Comparison of ENCODE assay signal across 17 mouse cellular contexts in the genomic region with DNA sequence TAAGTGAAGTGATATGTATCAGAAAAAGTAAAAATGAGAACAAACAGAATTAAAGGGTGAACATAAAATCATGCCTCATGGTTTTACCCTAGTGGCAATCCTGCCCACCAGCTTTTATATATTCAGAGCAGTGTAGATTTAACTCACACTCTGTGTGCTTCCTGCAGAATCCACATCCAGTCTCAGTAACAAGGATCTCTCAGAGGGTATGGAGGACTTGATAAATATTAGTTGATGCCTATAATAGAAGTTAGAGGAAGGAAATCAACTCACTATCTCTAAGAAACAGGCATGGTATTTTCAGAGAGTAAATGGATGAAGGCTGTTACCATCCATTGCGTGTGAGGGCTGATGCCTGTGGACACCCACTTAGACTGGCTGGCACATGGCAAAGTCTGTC.
"Had no signal": no experiment of that assay in that cellular context is flagged by ENCODE, and none has a peak within 500 bp of the region (broad histone marks: within the 10 kb centered on the region; RNA-seq: fewer than 3 reads in every experiment).

No protein-coding gene starts in this region.

- H3K4me3 ChIP-seq: kidney, embryonic 15.5 days; left cerebral cortex, adult 2 months; limb, embryonic 10.5 days; liver, embryonic 12.5 days; lung, embryonic 15.5 days; midbrain, embryonic 10.5 days; neural tube, embryonic 13.5 days had no signal

- DNase-seq: kidney, adult 2 months; kidney, postnatal 14 days; lung, postnatal 14 days; retina, postnatal 1 day; right cerebral cortex, postnatal 4 days; spleen, adult 18-20 months; thymus, adult 18-20 months; thymus, postnatal 14 days had no signal

- H3K4me2 ChIP-seq: kidney, embryonic 15.5 days; liver, embryonic 12.5 days; lung, embryonic 15.5 days; neural tube, embryonic 13.5 days had no signal

- H3K36me3 ChIP-seq: kidney, embryonic 15.5 days; limb, embryonic 10.5 days; liver, embryonic 12.5 days; lung, embryonic 15.5 days; midbrain, embryonic 10.5 days; neural tube, embryonic 13.5 days had no signal

- H3K9ac ChIP-seq: kidney, embryonic 15.5 days; liver, embryonic 12.5 days; lung, embryonic 15.5 days; neural tube, embryonic 13.5 days had no signal

- ATAC-seq: intestine, embryonic 16.5 days; liver, embryonic 12.5 days had no signal

- H3K27ac ChIP-seq: kidney, embryonic 15.5 days; left cerebral cortex, adult 2 months; limb, embryonic 10.5 days; liver, embryonic 12.5 days; lung, embryonic 15.5 days; macrophage had no signal

- H3K4me1 ChIP-seq: kidney, embryonic 15.5 days; limb, embryonic 10.5 days; liver, embryonic 12.5 days had no signal

- H3K27me3 ChIP-seq: kidney, embryonic 15.5 days; liver, embryonic 12.5 days; lung, embryonic 15.5 days; neural tube, embryonic 13.5 days had no signal

- H3K9me3 ChIP-seq: kidney, embryonic 15.5 days; limb, embryonic 10.5 days; liver, embryonic 12.5 days; lung, embryonic 15.5 days; midbrain, embryonic 10.5 days; neural tube, embryonic 13.5 days had no signal
